Mouse (Mus musculus): ENCODE data around the gene Orm3.

Orm3 gene

DNA sequence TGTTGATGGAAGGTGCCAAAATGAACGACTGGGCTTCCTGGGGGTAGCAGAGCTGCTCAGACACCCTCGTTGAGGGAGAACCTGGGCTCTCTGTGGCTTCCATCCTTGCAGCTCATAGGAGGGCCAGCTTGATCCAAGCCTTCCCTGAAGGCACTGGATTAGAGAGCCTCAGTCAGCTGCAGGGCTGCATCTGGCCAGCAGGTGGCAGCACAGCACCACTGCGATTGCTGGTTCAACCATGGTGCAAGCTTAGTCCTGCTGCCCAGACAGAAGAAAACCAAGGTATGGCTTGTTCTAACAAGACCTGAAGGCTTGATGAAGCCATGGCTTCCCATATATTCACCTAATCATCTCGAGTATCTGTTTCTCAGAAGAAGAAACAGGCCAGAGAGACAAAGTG, 12.6 kb downstream of the Orm3 start:
- DNase-seq (ENCODE audit: low read depth in 2 of 2, low spot score in 2 of 2) = peak; percentile 83 to 85

- DNase-seq (ENCODE audit: low read depth in 2 of 2, low spot score in 2 of 2) = no peak
Observed at GRCm38 (mm10) chr4:63370897-63371296, 14.9 kb downstream of the Orm3 start.

GRCm38 (mm10) chr4:63371890-63372289, 15.9 kb downstream of the Orm3 start:
- peak; percentile 31 to 58 for DNase-seq (ENCODE audit: low read depth in 2 of 2, low spot score in 2 of 2)

DNA sequence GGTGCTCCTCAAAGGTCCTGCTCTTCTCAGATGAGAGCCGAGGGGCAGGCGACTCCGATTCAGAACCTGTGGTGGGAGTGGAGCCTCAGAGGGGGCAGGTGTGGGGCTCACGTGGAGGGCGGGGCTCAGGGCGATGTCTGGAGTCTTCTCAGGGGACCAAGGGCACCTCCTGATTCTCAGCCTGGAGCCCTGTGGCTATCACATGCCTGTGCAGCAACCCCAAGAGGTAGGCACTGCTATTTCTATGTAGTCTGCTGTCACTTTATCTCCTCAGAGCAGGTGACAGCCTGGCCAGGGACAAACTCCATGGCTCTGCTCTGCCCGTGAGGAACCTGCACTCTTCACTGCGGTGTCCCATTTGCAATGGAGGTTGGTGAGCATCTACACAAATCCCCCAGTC, 17.4 kb downstream of the Orm3 start:
- no peak for DNase-seq (ENCODE audit: low read depth in 2 of 2, low spot score in 2 of 2)

DNA sequence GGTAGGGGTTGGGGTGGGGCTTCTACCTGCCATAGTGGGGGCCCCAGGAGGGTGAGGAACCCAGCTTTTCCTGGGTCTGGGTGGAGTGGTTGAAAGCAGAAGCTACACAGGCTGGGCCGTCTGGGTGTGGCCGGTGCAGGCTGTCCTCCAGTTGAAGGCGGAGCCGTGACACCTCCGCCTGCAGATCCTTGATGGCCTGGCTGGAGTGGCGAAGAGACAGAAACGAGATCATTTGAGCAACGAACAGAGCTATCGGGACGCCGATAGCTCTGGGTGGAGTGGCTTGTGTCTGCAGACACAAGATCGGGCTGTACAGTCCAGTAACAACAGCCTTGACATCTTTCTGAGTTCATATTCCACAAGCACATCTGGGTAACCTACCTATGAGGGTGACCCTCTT, 18.4 kb downstream of the Orm3 start:
- DNase-seq (ENCODE audit: low read depth in 2 of 2, low spot score in 2 of 2) = no peak

- no peak for DNase-seq (ENCODE audit: low read depth in 2 of 2, low spot score in 2 of 2)
Observed at GRCm38 (mm10) chr4:63375367-63375766, 19.4 kb downstream of the Orm3 start.

- no peak for DNase-seq (ENCODE audit: low read depth in 2 of 2, low spot score in 2 of 2)
Observed at GRCm38 (mm10) chr4:63377483-63377882, 21.5 kb downstream of the Orm3 start.

DNA sequence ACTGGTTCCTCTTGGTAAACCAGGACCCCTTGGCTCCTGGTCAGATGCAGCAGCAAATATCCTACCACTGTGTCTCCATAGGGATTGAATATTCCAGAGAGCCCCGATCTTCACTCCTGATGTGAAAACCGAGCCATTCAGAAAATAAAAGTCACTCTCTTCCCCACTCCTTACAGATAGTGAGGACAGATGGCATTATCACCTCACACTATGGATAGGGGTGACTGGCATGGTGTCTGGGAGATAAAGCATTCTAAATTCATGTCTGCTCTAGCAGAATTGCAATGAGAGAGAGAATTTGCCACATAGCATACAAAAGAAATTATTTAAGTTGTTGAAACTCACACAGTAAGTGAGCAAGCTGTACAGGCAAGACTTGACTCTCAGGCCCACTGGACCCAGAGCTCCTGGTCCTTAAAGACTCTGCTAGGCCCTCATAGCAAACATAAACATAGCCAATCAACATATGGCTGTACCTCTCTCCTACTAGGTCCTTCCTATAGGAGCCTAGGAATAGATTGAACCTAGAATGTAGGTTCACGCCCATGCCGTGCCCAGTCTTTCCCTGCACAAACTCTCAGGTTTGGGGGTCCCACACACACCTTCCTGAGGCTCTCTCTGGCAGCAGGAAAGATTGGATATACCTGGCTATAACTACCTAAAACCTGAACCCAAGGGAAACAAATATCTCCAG, 26.9 kb downstream of the Orm3 start:
- DNase-seq (ENCODE audit: low read depth in 2 of 2, low spot score in 2 of 2) = no peak

- DNase-seq (ENCODE audit: low read depth in 2 of 2, low spot score in 2 of 2) = no peak
Observed at GRCm38 (mm10) chr4:63383474-63383873, 27.5 kb downstream of the Orm3 start.

DNA sequence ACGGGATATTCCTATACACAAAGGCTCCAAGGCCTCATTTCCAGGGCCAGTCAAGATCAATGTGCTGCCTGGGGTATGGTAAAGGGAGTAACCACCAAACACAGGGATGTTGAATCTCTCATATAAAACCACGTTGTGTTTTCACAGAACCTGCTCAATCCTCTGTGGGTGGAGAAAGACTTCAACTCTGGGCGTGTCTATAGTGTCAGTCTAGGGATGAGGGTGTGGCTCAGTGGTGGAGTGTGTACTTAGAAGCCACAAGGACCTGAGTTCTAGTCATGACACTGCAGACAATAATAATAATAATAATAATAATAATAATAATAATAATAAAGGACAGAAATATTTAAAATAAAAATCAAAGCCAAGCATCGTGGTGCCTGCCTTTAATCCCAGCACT, 28.3 kb downstream of the Orm3 start:
- DNase-seq (ENCODE audit: low read depth in 2 of 2, low spot score in 2 of 2) = no peak

GRCm38 (mm10) chr4:63385253-63385652, 29.3 kb downstream of the Orm3 start:
- DNase-seq (ENCODE audit: low read depth in 2 of 2, low spot score in 2 of 2) = no peak

DNA sequence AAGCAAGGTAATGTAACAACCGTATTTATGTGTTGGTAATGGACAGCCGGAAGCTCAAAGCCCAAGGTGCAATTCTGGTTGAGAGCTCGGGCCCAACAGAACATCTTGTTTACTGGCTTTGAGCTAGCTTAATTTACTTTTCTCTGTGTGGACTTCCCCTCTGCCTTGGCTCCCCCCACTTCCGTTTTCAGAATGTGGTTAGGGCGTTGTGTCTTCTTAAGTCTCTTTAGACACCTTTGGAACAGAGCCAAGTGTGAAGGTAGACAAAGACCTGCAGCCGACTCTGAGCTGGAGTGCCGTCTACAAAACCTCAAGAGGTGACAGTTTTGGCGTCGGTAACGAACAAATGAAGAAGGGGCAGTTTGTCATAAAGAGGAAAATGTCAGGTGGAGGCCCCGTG, 29.8 kb downstream of the Orm3 start:
- peak; percentile 79 to 89 for DNase-seq (ENCODE audit: low read depth in 2 of 2, low spot score in 2 of 2)

GRCm38 (mm10) chr4:63388029-63388428, 32.1 kb downstream of the Orm3 start:
- DNase-seq (ENCODE audit: low read depth in 2 of 2, low spot score in 2 of 2) = no peak

- peak; percentile 40 to 50 for DNase-seq (ENCODE audit: low read depth in 2 of 2, low spot score in 2 of 2)
Observed at GRCm38 (mm10) chr4:63389121-63389886, 33.3 kb downstream of the Orm3 start.

DNA sequence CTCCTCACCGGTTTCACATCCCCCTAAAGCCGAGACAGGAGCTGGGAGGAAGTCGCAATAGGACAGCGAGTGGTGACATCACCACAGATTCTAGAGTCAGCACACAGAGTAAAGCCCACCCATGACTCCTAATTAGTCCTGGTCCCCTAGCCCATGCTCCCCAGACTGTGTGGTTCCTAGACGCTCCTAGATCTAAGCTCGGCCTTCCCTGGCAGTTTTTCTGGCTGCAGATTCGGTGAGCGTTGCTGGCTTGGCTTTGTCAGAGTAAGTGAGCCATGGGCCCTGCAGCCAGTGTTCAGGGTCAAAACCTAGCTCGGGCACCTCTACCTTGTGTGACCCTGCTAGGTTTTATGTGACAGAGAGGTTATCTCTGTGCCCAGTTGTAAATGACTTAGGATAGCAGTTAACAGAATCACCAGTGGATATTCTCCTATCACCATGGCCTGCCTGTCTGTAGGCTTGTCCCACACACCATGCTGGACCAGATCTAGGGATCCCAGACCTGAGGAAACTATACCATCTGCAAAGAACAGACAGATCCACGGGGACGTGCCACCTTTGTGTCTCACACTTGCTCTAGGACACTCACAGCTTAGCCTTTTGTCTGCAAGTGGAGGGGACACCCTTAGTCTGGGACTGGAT, 34.0 kb downstream of the Orm3 start:
- no peak for DNase-seq (ENCODE audit: low read depth in 2 of 2, low spot score in 2 of 2)

- no peak for DNase-seq (ENCODE audit: low read depth in 2 of 2, low spot score in 2 of 2)
Observed at GRCm38 (mm10) chr4:63391322-63391721, 35.4 kb downstream of the Orm3 start.

- DNase-seq (ENCODE audit: low read depth in 2 of 2, low spot score in 2 of 2) = no peak
Observed at GRCm38 (mm10) chr4:63397981-63398537, 42.1 kb downstream of the Orm3 start.

DNA sequence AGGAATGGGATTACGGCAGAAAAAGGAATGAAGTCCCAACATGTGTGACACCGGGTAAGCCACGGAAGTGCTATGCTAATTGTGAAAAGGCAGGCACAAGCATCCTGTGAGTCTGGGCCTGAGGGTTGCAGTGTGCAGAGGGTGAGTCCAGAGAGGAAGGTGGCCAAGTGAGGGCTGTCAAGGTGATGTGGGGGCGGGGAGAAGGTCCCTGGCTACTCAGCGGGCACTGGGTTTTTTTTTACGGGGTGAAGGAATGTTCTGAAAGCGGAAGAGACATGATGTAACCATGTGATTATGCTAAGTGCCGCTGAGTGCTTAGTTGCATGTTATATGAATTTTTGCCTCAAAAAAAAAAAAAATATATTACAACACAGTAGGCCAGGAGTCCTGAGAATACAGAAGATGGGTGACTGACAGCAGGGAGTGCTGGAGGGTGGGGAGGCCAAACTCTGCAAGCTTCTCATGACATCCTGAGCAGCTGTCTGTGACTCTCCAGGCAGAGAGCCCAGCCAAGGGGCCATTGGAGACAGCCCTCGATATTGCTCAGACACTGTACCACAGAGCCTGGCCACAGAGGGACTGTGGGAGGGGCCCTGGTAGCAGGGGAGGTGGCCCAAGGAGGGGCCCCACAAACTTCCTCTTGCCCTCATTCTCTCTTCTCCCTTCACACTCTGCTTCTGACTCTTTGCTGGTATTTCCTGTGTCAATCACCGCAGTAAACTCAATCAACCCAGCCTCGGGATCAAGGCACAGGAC, 43.1 kb downstream of the Orm3 start:
- DNase-seq (ENCODE audit: low read depth in 2 of 2, low spot score in 2 of 2) = peak; percentile 54 to 65

GRCm38 (mm10) chr4:63399691-63400270, 43.8 kb downstream of the Orm3 start:
- DNase-seq (ENCODE audit: low read depth in 2 of 2, low spot score in 2 of 2) = no peak

- DNase-seq (ENCODE audit: low read depth in 2 of 2, low spot score in 2 of 2) = peak in 1 of 2 experiments; percentile 40
Observed at GRCm38 (mm10) chr4:63400541-63401306, 44.8 kb downstream of the Orm3 start.
